Mouse (Mus musculus): ENCODE measurements around the gene Prss30.
"Not testable (repeated sequence)": the region's sequence is repeated elsewhere in the genome, so short reads cannot be mapped to it uniquely, and the experiment has no call there.

The Prss30 gene

GRCm38 (mm10) chr17:23984989-23985388 is 4.6 kb upstream of the Prss30 start:
- no peak for DNase-seq (ENCODE audit: low spot score)

GRCm38 (mm10) chr17:23982912-23983311 is 2.5 kb upstream of the Prss30 start:
- DNase-seq (ENCODE audit: low spot score): no peak

- DNase-seq (ENCODE audit: low spot score): no peak
Measured at GRCm38 (mm10) chr17:23979471-23979870, 895 bp downstream of the Prss30 start.

GRCm38 (mm10) chr17:23976665-23977064 is 3.7 kb downstream of the Prss30 start:
- DNase-seq (ENCODE audit: low spot score): no peak

GRCm38 (mm10) chr17:23971315-23971714 is 9.1 kb downstream of the Prss30 start:
- no peak for DNase-seq (ENCODE audit: low spot score)

GRCm38 (mm10) chr17:23969231-23969630 is 11.1 kb downstream of the Prss30 start:
- peak; percentile 70 for DNase-seq (ENCODE audit: low spot score)

- no peak for DNase-seq (ENCODE audit: low spot score)
Measured at GRCm38 (mm10) chr17:23968780-23969179, 11.6 kb downstream of the Prss30 start.

- no peak for DNase-seq (ENCODE audit: low spot score)
Measured at GRCm38 (mm10) chr17:23966658-23967401, 13.5 kb downstream of the Prss30 start.

GRCm38 (mm10) chr17:23965805-23966425 is 14.5 kb downstream of the Prss30 start:
- DNase-seq (ENCODE audit: low spot score): no peak

GRCm38 (mm10) chr17:23961573-23962122 is 18.7 kb downstream of the Prss30 start:
- no peak for DNase-seq (ENCODE audit: low spot score)

- DNase-seq (ENCODE audit: low spot score): peak; percentile 64
Measured at GRCm38 (mm10) chr17:23960084-23960738, 20.2 kb downstream of the Prss30 start.

- DNase-seq (ENCODE audit: low spot score): no peak
Measured at GRCm38 (mm10) chr17:23955174-23955573, 25.2 kb downstream of the Prss30 start, which contains the start of gene Sbpl. TSS of gene Sbpl (minus strand) at chr17:23955274.

GRCm38 (mm10) chr17:23950828-23951227 is 29.5 kb downstream of the Prss30 start:
- not testable (repeated sequence) for DNase-seq (ENCODE audit: low spot score)

GRCm38 (mm10) chr17:23949068-23949467 is 31.3 kb downstream of the Prss30 start:
- DNase-seq (ENCODE audit: low spot score): no peak

- DNase-seq (ENCODE audit: low spot score): not testable (repeated sequence)
Measured at GRCm38 (mm10) chr17:23947486-23947885, 32.9 kb downstream of the Prss30 start.

GRCm38 (mm10) chr17:23941372-23941771 is 39.0 kb downstream of the Prss30 start, which contains the start of gene Sbp:
TSS of gene Sbp (plus strand) at chr17:23941672.
- DNase-seq (ENCODE audit: low spot score): no peak

- no peak for DNase-seq (ENCODE audit: low spot score)
Measured at GRCm38 (mm10) chr17:23931157-23931556, 49.2 kb downstream of the Prss30 start.

GRCm38 (mm10) chr17:23925090-23925493 is 55.3 kb downstream of the Prss30 start:
- DNase-seq (ENCODE audit: low spot score): peak; percentile 58

GRCm38 (mm10) chr17:23924531-23925007 is 55.8 kb downstream of the Prss30 start:
- peak; percentile 89 for DNase-seq (ENCODE audit: low spot score)
